Mouse (Mus musculus) gastrocnemius, postnatal 25 days (tissue): ENCODE results near the gene Prr19. TPM values are rescaled to one million over a fixed set of nuclear protein-coding genes. Genes with fewer than 3 reads are reported as not detected.
A peak's percentile ranks its signal among the peaks of the same experiment; 100 is the strongest.
"Not testable (repeated sequence)": the region's sequence is repeated elsewhere in the genome, so short reads cannot be mapped to it uniquely, and the experiment has no call there.

ENCODE experiments used
- DNase-seq: peaks from one replicate; pipeline ENCODE4 v3.0.0; 2022
- long read RNA-seq, 2 experiments: library from polyadenylated mRNA; stranded (forward); transcript quantifications; one replicate each; pipeline ENCODE4 v2.0.0; 2021
- total RNA-seq, 2 experiments: library from RNA; stranded (reverse); gene quantifications; 1 replicate in 1 of 2; 2 replicates in 1 of 2; pipeline ENCODE4 v1.2.3; 2021

Gene Prr19
- not detected for total RNA-seq
- long read RNA-seq, experiment 1 = 0 reads
- long read RNA-seq, experiment 2 = 0 reads

GRCm38 (mm10) chr7:25301063-25301462, at the start of gene Prr19:
Prr19 (plus strand) TSS chr7:25301411.
- no peak for DNase-seq

- DNase-seq = no peak
Measured at GRCm38 (mm10) chr7:25251822-25252221, 49.4 kb upstream of the Prr19 start.

GRCm38 (mm10) chr7:25261896-25262295, 39.3 kb upstream of the Prr19 start:
- no peak for DNase-seq

- no peak for DNase-seq
Measured at GRCm38 (mm10) chr7:25263968-25264870, 37.0 kb upstream of the Prr19 start.

- DNase-seq = not testable (repeated sequence)
Measured at GRCm38 (mm10) chr7:25265743-25266142, 35.5 kb upstream of the Prr19 start.

- no peak for DNase-seq
Measured at GRCm38 (mm10) chr7:25266180-25266962, 34.8 kb upstream of the Prr19 start.

GRCm38 (mm10) chr7:25267301-25267750, 33.9 kb upstream of the Prr19 start, which contains the start of gene Cic:
Cic (plus strand) TSS chr7:25267704.
- peak; percentile 99 for DNase-seq

- peak; percentile 100 for DNase-seq
Measured at GRCm38 (mm10) chr7:25267751-25268463, 33.3 kb upstream of the Prr19 start.

GRCm38 (mm10) chr7:25268588-25268987, 32.6 kb upstream of the Prr19 start:
- DNase-seq = no peak

GRCm38 (mm10) chr7:25269029-25269428, 32.2 kb upstream of the Prr19 start:
- DNase-seq = no peak

- no peak for DNase-seq
Measured at GRCm38 (mm10) chr7:25269545-25270271, 31.5 kb upstream of the Prr19 start.

GRCm38 (mm10) chr7:25270652-25271633, 30.3 kb upstream of the Prr19 start:
- no peak for DNase-seq

GRCm38 (mm10) chr7:25271651-25272444, 29.4 kb upstream of the Prr19 start:
- no peak for DNase-seq

- DNase-seq = no peak
Measured at GRCm38 (mm10) chr7:25272445-25273258, 28.6 kb upstream of the Prr19 start.

- no peak for DNase-seq
Measured at GRCm38 (mm10) chr7:25273259-25274241, 27.7 kb upstream of the Prr19 start.

- DNase-seq = no peak
Measured at GRCm38 (mm10) chr7:25274571-25274970, 26.6 kb upstream of the Prr19 start.

- DNase-seq = no peak
Measured at GRCm38 (mm10) chr7:25274996-25275395, 26.2 kb upstream of the Prr19 start.
